Mouse (Mus musculus) gastrocnemius, adult 2 months (tissue): ENCODE measurements around the gene Fbrs. TPM values are rescaled to one million over a fixed set of nuclear protein-coding genes. Genes with fewer than 3 reads are reported as not detected.
"Not testable (repeated sequence)": the region's sequence is repeated elsewhere in the genome, so short reads cannot be mapped to it uniquely, and the experiment has no call there.

Experiments
- DNase-seq: peaks from one replicate; pipeline ENCODE4 v3.0.0; 2022
- H3K27ac ChIP-seq: fragments of 200-600 bp; 2 replicates; pipeline ENCODE4 v1.8.1; 2022; ENCODE audit warnings: mild to moderate bottlenecking
- H3K4me3 ChIP-seq: fragments of 200-600 bp; 2 replicates; pipeline ENCODE4 v1.8.1; 2022; ENCODE audit warnings: mild to moderate bottlenecking, moderate library complexity
- CTCF ChIP-seq: fragments of 200-600 bp; IDR thresholded peaks from 2 replicates; pipeline ENCODE4 v1.8.1; 2022; ENCODE audit warnings: antibody characterized with exemption, mild to moderate bottlenecking, moderate library complexity
- intact Hi-C: fragments of 180-260 bp; cut with DNase I; formaldehyde crosslinking; loops from one replicate; pipeline ENCODE4 v1.15.1; 2025
- long read RNA-seq, 2 experiments: library from polyadenylated mRNA; stranded (forward); transcript quantifications; one replicate each; pipeline ENCODE4 v2.0.0; 2021
- total RNA-seq, 2 experiments: library from RNA; stranded (reverse); gene quantifications; 2 replicates each; pipeline ENCODE4 v1.2.3; 2021

Fbrs gene
- 10 to 100 TPM; 24.1 to 24.7 TPM for total RNA-seq
- long read RNA-seq, experiment 1, full-length matches to known transcripts = 2 of 3 reads
- long read RNA-seq, experiment 1, partial matches to known transcripts = 0 of 3 reads
- long read RNA-seq, experiment 1, other reads (novel, unspliced or antisense) = 1 of 3 reads
- long read RNA-seq, experiment 2, partial matches to known transcripts = 3 of 6 reads
- long read RNA-seq, experiment 2, other reads (novel, unspliced or antisense) = 1 of 6 reads

DNA sequence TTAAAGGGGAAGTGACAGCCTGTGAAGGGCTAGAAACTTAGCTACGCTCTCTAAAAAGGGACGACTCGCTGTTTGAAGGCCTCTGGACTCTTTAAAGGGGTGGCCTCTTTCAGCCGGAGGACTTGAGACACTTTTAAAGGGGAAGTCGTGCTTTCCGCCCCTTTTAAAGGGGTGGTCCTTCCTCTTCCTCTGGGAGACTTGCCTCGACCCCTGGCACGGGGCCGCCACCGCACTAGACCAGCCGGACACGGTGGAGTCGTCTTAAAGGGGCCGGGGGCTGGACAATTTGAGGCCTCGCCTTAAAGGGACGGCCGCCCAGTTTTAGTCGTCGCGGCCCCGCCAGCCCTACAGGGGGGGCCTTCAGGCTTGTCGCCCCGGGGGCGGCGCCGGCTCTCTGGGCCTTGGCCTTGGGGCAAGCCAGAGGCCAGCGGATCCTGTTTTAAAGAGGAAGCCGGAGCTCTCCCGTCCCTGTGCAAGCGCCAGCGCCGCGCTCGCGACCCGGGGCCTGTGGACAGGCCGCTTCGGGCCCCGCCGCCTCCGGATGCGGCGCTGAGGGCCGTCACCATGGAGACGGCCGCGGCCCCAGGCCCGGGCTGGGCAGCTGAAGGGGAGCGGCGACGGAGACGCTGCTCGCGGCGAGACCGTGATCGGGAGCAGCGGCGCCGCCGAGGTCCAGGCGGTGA lies at the start of gene Fbrs:
Gene Fbrs, plus strand, starts transcription at position 565 of the 683 bp plus-strand sequence.
- TF ChIP-seq CTCF = no peak
- intact Hi-C loops = loop anchor here (2.0 to 10.0 kb wide), 2 partner anchors 32 to 114 kb away; partner anchors contain the start of gene Srcap
- Histone ChIP-seq H3K27ac (peak within 1 kb of the TSS; percentile 94), H3K4me3 (peak within 1 kb of the TSS; percentile 85)
- DNase-seq = peak; percentile 99

- no peak for DNase-seq
- Histone ChIP-seq H3K4me3 (no peak overlapping the region), H3K27ac (no peak overlapping the region)
- TF ChIP-seq CTCF = no peak
- intact Hi-C loops = no loop called here
Measured at GRCm38 (mm10) chr7:127435206-127435605, 43.8 kb upstream of the Fbrs start.

DNA sequence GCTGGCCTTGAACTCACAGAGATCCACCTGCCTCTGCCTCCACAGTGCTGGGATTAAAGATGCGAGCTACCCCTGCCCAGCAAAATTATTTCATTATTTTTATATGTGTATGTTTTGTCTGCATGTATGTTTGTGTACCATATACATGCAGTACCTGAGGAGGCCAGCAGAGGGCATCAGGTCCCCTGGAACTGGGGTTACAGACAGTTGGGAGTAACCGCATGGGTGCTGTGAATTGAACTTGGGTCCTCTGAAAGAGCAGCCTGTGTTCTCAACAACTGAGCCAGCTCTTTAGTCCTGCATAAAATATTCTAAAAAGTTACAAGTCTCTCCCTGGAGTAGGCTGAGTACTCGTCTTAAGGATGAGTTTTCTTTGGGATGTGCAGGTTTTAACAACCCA lies 41.3 kb upstream of the Fbrs start:
- no peak for DNase-seq
- H3K4me3 ChIP-seq = no peak overlapping the region
- TF ChIP-seq CTCF = peak; percentile 55
- intact Hi-C loops = no loop called here
- H3K27ac ChIP-seq = no peak overlapping the region

GRCm38 (mm10) chr7:127443976-127444375 lies 35.0 kb upstream of the Fbrs start:
- intact Hi-C loops = no loop called here
- DNase-seq = no peak
- TF ChIP-seq CTCF = no peak
- H3K27ac ChIP-seq = no peak overlapping the region
- H3K4me3 ChIP-seq = no peak overlapping the region

DNA sequence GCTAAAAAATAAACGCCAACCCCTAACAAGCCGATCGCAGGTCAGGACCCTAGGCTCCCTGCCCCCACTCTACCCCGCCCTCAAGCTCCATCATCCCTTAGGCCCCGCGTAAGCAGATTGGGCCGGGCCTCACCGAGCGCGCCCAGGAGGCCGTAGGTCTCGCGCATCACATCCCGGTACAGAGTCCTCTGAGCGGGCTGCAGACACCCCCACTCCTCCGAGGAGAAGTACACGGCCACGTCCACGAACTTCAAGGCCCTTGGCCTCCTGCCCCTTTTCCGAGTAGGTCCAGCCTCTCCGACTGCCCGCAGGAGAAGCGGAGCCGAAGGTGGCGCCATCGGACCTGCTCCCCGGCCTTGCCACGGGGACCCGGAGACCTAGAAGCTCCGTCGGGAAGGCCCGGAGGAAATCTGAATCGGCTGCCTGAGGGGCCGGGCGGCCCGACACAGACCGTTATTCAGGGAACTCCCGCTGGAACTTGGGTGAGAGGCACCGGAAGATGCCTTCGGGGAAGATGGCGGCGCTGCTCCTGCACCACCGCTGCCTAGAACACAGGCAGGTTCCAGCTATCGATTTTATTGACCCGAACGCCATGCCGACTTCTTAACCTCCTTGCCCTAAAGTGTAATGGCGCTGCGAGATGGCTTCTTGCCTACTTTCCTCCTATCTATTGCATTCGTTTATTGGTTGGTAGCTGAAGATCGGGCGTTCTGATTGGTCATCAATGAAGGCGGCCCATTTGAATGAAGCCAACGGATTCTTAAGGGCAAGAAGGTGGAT lies 30.3 kb upstream of the Fbrs start, which contains the start of gene Zfp689:
Gene Zfp689, minus strand, starts transcription at position 638 of the 780 bp plus-strand sequence.
- intact Hi-C loops = loop anchor here (5.0 kb wide), 1 partner anchor 41 kb away; the partner anchor contains the start of gene Zfp764
- Histone ChIP-seq H3K4me3 (peak within 1 kb of the TSS; percentile 84), H3K27ac (peak within 1 kb of the TSS; percentile 92)
- TF ChIP-seq CTCF = peak; percentile 21; the same call in 1 of the 2 replicates
- peak; percentile 94 for DNase-seq

GRCm38 (mm10) chr7:127449966-127450365 lies 29.0 kb upstream of the Fbrs start:
- no peak overlapping the region for H3K27ac ChIP-seq
- peak overlapping the region; percentile 84 for H3K4me3 ChIP-seq
- intact Hi-C loops = loop anchor here (5.0 kb wide), 1 partner anchor 43 kb away; the partner anchor contains the start of gene Zfp764
- no peak for DNase-seq
- no peak for TF ChIP-seq CTCF

- no peak overlapping the region for H3K4me3 ChIP-seq
- no peak for TF ChIP-seq CTCF
- H3K27ac ChIP-seq = no peak overlapping the region
- intact Hi-C loops = no loop called here
- no peak for DNase-seq
Measured at GRCm38 (mm10) chr7:127453056-127453455, 25.9 kb upstream of the Fbrs start.

- Histone ChIP-seq H3K27ac (no peak overlapping the region), H3K4me3 (no peak overlapping the region)
- intact Hi-C loops = no loop called here
- no peak for DNase-seq
- no peak for TF ChIP-seq CTCF
Measured at GRCm38 (mm10) chr7:127454905-127455304, 24.1 kb upstream of the Fbrs start.

GRCm38 (mm10) chr7:127458371-127459122 lies 20.5 kb upstream of the Fbrs start:
- intact Hi-C loops, H3K27ac ChIP-seq, DNase-seq, H3K4me3 ChIP-seq: not testable (repeated sequence)

- DNase-seq, H3K4me3 ChIP-seq, intact Hi-C loops, H3K27ac ChIP-seq: not testable (repeated sequence)
Measured at GRCm38 (mm10) chr7:127459311-127459710, 19.7 kb upstream of the Fbrs start, which contains the start of gene Prr14. Gene Prr14, plus strand, starts transcription at chr7:127459611.

DNA sequence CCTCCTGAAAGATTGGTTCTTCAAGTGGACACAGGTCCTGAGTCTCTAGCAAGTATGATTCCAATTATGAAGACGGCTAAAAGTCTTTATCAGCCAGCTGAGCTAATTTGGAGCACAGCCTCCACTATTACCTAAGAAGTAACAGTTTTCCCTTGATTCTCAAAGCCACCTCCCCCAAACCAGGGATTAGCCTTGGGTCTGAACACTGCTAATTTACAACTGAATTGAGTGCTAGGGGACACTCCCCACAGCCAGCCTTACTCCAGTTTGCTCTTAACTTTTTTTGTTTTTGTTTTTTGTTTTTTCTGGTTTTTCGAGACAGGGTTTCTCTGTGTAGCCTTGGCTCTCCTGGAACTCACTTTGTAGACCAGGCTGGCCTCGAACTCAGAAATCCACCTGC lies 13.8 kb upstream of the Fbrs start:
- no peak for TF ChIP-seq CTCF
- intact Hi-C loops = loop anchor here (5.0 kb wide), 1 partner anchor 53 kb away; no protein-coding TSS in a partner anchor
- H3K4me3 ChIP-seq = no peak overlapping the region
- no peak overlapping the region for H3K27ac ChIP-seq
- no peak for DNase-seq

DNA sequence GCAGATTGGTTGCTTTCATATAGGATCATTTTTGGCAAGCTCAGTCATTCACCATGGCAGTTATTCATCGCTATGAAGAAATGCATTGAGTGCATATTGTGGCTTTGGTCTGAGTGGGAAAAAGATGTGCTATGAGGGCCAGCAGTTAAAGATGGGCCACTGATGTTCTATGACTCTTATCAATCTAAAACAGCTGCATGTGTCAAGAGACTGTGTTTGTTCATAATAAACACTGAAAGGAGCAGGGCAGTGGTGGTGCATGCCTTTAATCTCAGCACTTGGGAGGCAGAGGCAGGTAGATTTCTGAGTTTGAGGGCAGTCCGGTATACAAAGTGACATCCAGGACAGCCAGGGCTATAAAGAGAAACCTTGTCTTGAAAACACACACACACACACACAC lies 13.3 kb upstream of the Fbrs start:
- intact Hi-C loops = loop anchor here (5.0 kb wide), 1 partner anchor 53 kb away; no protein-coding TSS in a partner anchor
- not testable (repeated sequence) for DNase-seq, H3K4me3 ChIP-seq, H3K27ac ChIP-seq
